Mouse (Mus musculus) lung, adult 2 months (tissue): ENCODE measurements around the gene Ccdc106.

ENCODE experiments used
- CTCF ChIP-seq: fragments of 200-500 bp; IDR thresholded peaks from 2 replicates; pipeline ENCODE4 v1.5.1; 2011; ENCODE audit warnings: mild to moderate bottlenecking, low read length, control low read depth; ENCODE audit not compliant: insufficient read depth
- POLR2A ChIP-seq: fragments of 200-500 bp; IDR thresholded peaks from 2 replicates; pipeline ENCODE4 v1.6.1; 2011; ENCODE audit warnings: low read depth, mild to moderate bottlenecking, control low read depth, low read length, borderline replicate concordance; ENCODE audit errors: extremely low read depth

- TF ChIP-seq CTCF (no peak), POLR2A (no peak)
These were observed 3.4 kb upstream of the Ccdc106 start for GRCm38 (mm10) chr7:5016920-5017319.
